Mouse (Mus musculus): ENCODE results near the gene Ripor3. TPM values are rescaled to one million over a fixed set of nuclear protein-coding genes. Genes with fewer than 3 reads are reported as not detected.

Gene Ripor3
- polyA plus RNA-seq, 1 experiment from 2014 or later, result 0.13 TPM

DNA sequence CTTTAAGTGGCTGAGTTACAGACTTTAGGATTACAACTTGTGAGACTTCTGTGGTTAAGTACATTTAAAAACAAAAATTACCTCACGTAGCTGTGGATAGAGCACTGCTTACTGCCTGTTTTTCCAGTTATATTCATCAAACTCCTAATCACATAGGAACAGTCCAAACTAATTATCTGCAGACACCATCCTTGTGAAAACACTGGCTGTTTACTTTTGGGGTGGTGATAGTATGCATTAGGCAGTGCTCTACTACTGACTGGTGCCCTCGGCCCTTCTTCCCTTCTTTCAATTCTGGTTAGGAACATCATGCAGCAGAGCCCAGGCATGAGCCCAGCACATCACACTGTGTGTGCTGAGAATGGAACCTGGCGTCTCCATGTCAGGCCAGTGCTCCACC, 63.2 kb downstream of the Ripor3 start:
- 94% methylated on average over 3 of the region's 3 CpGs for WGBS
- H3K4me3 ChIP-seq (replicated peaks; ENCODE audit: low read length), result no peak overlapping the region
- no peaks in the 10 kb centered on the region for H3K9me3 ChIP-seq (ENCODE audit: control insufficient read depth, low read length)
- H3K27ac ChIP-seq, result no peak overlapping the region
- ATAC-seq (ENCODE audit: low FRiP score) (no peak), DNase-seq (ENCODE audit: low spot score) (no peak)
- peaks cover 36% of the 10 kb centered on the region for H3K4me1 ChIP-seq (replicated peaks; ENCODE audit: control insufficient read depth, insufficient read depth, low read length)
- H3K27me3 ChIP-seq (ENCODE audit: control insufficient read depth, insufficient read depth, low read length), result no peaks in the 10 kb centered on the region
- no peak overlapping the region for H3K4me2 ChIP-seq (replicated peaks)
- no peaks in the 10 kb centered on the region for H3K36me3 ChIP-seq (replicated peaks; ENCODE audit: control insufficient read depth, insufficient read depth)
- no peak overlapping the region for H3K9ac ChIP-seq

DNA sequence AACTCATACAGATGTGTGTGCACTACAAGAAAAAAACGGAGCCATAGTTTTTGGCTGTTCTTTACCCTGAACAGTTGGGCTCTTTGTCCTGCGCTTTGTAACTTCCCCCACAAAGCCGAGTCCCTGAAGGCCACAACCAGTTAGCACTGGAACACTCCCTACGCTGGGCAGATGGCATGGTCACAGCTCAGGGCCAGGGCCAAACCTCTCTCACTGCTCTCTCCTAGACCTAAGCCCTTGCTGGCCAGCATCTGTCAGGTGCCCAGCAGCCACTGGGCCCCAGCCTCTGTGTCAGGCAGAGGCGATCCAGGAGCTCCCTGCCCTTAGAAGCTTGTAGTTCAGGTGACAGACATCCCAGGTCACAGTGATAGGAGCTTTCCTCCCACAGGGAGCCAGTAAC, 65.0 kb downstream of the Ripor3 start:
- Histone ChIP-seq H3K4me3 (replicated peaks; ENCODE audit: low read length) (no peak overlapping the region), H3K27me3 (ENCODE audit: control insufficient read depth, insufficient read depth, low read length) (no peaks in the 10 kb centered on the region), H3K9me3 (ENCODE audit: control insufficient read depth, low read length) (no peaks in the 10 kb centered on the region), H3K9ac (no peak overlapping the region), H3K36me3 (replicated peaks; ENCODE audit: control insufficient read depth, insufficient read depth) (no peaks in the 10 kb centered on the region), H3K4me1 (replicated peaks; ENCODE audit: control insufficient read depth, insufficient read depth, low read length) (peaks cover 52% of the 10 kb centered on the region), H3K27ac (no peak overlapping the region), H3K4me2 (replicated peaks) (no peak overlapping the region)
- ATAC-seq (ENCODE audit: low FRiP score), result no peak
- DNase-seq (ENCODE audit: low spot score), result no peak
- WGBS, result 80% methylated on average over 5 of the region's 5 CpGs

DNA sequence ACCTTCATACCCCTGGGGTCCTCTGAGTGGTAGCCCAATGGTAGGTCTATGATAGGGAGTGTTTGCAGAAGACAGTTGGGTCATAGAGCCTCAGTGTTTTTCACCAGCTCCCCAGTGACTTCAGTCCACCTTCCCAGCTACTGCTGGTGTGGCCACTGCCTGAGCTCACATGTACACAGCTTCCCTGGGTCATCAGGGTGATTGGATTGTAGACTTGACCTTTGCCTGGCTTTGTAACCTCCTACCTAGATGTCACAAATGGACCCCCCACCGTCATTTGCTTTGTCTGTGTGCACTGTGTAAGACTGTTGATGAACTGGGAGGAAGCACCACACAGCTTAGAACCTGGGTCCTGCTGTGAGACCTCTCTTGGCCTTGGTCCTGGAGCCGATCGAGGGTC, 66.2 kb downstream of the Ripor3 start:
- Histone ChIP-seq H3K27ac (no peak overlapping the region), H3K27me3 (ENCODE audit: control insufficient read depth, insufficient read depth, low read length) (no peaks in the 10 kb centered on the region), H3K4me2 (replicated peaks) (no peak overlapping the region), H3K9me3 (ENCODE audit: control insufficient read depth, low read length) (no peaks in the 10 kb centered on the region), H3K4me1 (replicated peaks; ENCODE audit: control insufficient read depth, insufficient read depth, low read length) (peaks cover 62% of the 10 kb centered on the region), H3K9ac (no peak overlapping the region), H3K4me3 (replicated peaks; ENCODE audit: low read length) (no peak overlapping the region), H3K36me3 (replicated peaks; ENCODE audit: control insufficient read depth, insufficient read depth) (no peaks in the 10 kb centered on the region)
- DNase-seq (ENCODE audit: low spot score), result no peak
- no peak for ATAC-seq (ENCODE audit: low FRiP score)
- 69% methylated on average over 3 of the region's 3 CpGs for WGBS

DNA sequence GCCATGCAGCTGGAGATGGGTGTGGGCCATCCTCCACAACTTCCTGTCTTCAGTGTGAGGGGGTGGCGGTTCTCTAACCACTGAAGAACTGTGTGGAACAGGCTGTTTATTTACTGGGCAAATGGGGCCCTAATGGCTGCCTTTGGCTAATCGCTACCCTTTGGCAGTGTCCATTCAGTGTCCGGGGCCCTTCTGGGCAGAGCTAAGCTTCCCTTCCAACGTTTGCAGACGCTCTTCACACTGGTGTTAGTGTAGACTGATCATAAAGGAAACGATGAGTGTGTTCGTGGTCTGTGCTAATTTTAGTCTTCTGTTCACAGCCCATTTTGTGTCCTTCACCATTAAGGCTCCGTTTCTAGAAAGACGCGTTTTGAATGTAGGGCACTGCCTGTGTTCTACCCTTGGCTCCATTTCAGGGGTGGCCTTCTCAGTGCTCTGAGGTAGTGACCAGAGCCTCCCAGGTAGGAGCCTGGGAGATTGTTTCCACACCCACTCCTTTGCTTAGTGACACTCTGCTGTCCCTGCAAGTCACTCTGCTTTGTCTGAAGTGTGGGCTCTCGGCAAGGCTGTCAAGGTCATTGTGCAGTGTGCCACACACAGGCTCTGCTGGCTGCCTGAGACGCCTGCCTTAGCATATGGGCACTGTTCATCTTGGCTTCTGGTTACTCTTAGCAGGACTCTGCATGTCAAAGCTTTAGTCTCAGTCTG, 67.3 kb downstream of the Ripor3 start:
- Histone ChIP-seq H3K4me2 (replicated peaks) (0 out of 2 replicates have a peak overlapping the region, but pooled peaks have one; percentile 6), H3K4me1 (replicated peaks; ENCODE audit: control insufficient read depth, insufficient read depth, low read length) (peaks cover 64% of the 10 kb centered on the region), H3K9ac (no peak overlapping the region), H3K36me3 (replicated peaks; ENCODE audit: control insufficient read depth, insufficient read depth) (no peaks in the 10 kb centered on the region), H3K9me3 (ENCODE audit: control insufficient read depth, low read length) (no peaks in the 10 kb centered on the region), H3K27ac (peak overlapping the region; percentile 63), H3K4me3 (replicated peaks; ENCODE audit: low read length) (no peak overlapping the region), H3K27me3 (ENCODE audit: control insufficient read depth, insufficient read depth, low read length) (no peaks in the 10 kb centered on the region)
- ATAC-seq (ENCODE audit: low FRiP score) (no peak), DNase-seq (ENCODE audit: low spot score) (no peak)
- WGBS, result 65% methylated on average over 12 of the region's 12 CpGs

DNA sequence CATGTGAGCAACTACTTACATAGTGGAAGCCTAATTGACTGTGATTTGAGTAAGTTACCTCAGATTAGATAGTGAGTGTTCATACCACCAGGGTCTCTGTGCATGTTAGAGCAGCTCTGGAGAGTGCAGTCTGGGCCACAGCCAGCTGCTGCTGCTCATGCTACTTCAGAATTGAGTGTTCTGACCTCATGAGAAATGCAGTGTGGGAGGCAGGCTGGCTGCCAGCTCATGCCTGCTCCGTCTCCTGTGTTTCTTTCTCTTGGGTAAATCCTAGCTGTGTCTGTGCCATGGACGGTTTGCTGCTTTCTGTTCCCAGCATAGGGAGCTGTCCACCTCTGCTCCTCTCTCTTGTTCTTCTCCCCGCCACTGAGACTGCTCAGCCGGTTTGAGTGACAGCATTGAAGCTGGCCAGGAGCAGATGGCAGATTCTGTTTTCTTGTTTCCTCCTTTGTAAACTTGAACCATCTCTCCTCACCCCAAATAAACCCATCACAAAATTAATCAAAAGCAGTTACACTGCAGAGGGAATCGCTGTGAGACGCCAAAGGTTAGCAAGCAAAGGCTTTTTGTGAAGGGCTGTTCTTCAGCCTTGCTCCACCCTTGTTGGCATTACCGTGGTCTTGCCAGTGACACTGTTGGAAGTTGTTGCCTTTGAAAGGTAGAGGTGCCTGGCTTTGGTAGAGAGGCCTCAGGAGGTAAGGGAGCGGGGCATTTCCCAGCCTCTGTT, 68.1 kb downstream of the Ripor3 start:
- WGBS, result 26% methylated on average over 8 of the region's 8 CpGs
- H3K4me1 ChIP-seq (replicated peaks; ENCODE audit: control insufficient read depth, insufficient read depth, low read length), result peaks cover 61% of the 10 kb centered on the region
- no peak overlapping the region for H3K9ac ChIP-seq
- no peaks in the 10 kb centered on the region for H3K27me3 ChIP-seq (ENCODE audit: control insufficient read depth, insufficient read depth, low read length)
- no peak overlapping the region for H3K4me3 ChIP-seq (replicated peaks; ENCODE audit: low read length)
- peak overlapping the region; percentile 63 for H3K27ac ChIP-seq
- H3K9me3 ChIP-seq (ENCODE audit: control insufficient read depth, low read length), result no peaks in the 10 kb centered on the region
- peak; percentile 63 for DNase-seq (ENCODE audit: low spot score)
- no peaks in the 10 kb centered on the region for H3K36me3 ChIP-seq (replicated peaks; ENCODE audit: control insufficient read depth, insufficient read depth)
- ATAC-seq (ENCODE audit: low FRiP score), result peak; percentile 67; the same call in 1 of the 2 replicates
- 0 out of 2 replicates have a peak overlapping the region, but pooled peaks have one; percentile 6 for H3K4me2 ChIP-seq (replicated peaks)

DNA sequence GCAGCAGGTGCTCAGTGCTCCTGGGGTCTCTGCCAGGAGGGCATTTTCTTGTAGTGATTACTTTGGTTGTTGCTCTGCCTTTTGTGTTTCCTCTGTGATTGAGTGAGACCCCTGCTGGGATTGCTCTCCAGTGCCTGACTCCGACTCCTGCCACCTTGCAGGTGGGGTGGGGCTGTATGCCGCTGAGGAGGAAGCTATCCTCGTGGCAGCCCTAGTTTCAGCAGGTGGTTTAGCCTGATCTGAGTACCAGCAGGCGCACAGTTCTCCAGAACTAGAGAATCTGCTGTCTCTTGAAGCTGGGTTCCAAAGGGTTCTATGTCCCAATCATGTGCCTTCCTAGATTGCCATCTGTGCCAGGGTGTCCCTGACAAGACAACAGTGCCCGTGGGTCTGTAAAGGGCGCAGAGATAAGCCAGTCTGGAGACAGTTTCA, 68.7 kb downstream of the Ripor3 start:
- Histone ChIP-seq H3K4me2 (replicated peaks) (no peak overlapping the region), H3K27ac (peak overlapping the region; percentile 63), H3K9me3 (ENCODE audit: control insufficient read depth, low read length) (no peaks in the 10 kb centered on the region), H3K9ac (no peak overlapping the region), H3K4me1 (replicated peaks; ENCODE audit: control insufficient read depth, insufficient read depth, low read length) (peaks cover 61% of the 10 kb centered on the region), H3K27me3 (ENCODE audit: control insufficient read depth, insufficient read depth, low read length) (no peaks in the 10 kb centered on the region), H3K4me3 (replicated peaks; ENCODE audit: low read length) (no peak overlapping the region), H3K36me3 (replicated peaks; ENCODE audit: control insufficient read depth, insufficient read depth) (no peaks in the 10 kb centered on the region)
- DNase-seq (ENCODE audit: low spot score) (no peak), ATAC-seq (ENCODE audit: low FRiP score) (0 out of 2 replicates have a peak, but pooled peaks have one; percentile 5)
- WGBS, result 38% methylated on average over 6 of the region's 6 CpGs

DNA sequence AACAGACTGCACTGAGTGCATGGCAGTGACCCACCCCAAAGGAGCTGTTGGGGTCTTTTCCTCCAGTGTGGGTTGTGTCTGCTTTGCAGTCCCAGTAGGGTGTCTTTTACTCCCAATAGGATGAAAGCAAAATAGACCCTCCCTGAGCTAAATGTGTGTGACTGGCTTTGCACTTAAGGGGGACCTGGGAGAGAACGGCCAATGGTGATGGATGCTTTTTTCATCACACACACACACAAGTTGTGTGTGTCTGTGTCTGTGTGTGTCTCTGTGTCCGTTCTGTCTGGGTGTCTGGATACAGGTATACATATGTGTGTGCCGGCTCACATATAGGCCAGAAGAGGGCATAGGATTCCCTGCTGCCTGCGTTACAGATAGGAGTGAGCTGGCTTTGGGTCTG, 69.1 kb downstream of the Ripor3 start:
- H3K9ac ChIP-seq, result no peak overlapping the region
- 50% methylated on average over 4 of the region's 4 CpGs for WGBS

DNA sequence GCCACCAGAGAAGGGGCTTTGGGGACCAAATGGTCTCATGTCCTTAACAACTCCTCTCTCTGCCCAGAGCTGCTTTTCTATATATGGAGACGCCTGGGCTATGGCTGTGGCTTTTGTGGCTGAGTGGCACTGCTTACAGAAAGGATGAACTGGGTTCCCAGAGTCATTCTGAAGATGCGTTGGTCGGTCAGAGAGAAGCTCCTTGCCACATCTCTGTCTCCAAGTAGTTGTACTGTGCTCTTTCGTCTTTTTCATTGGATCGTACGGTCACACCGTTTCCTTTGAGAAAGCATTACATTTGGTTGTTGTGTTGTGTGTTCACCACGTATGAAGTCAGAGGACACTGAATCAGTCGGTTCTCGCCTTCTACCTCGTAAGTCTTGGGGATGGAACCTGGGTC, 69.8 kb downstream of the Ripor3 start:
- ATAC-seq (ENCODE audit: low FRiP score) (no peak), DNase-seq (ENCODE audit: low spot score) (no peak)
- Histone ChIP-seq H3K9me3 (ENCODE audit: control insufficient read depth, low read length) (no peaks in the 10 kb centered on the region), H3K4me2 (replicated peaks) (no peak overlapping the region), H3K36me3 (replicated peaks; ENCODE audit: control insufficient read depth, insufficient read depth) (no peaks in the 10 kb centered on the region), H3K4me1 (replicated peaks; ENCODE audit: control insufficient read depth, insufficient read depth, low read length) (peaks cover 71% of the 10 kb centered on the region), H3K27me3 (ENCODE audit: control insufficient read depth, insufficient read depth, low read length) (no peaks in the 10 kb centered on the region), H3K9ac (no peak overlapping the region), H3K4me3 (replicated peaks; ENCODE audit: low read length) (no peak overlapping the region), H3K27ac (no peak overlapping the region)
- 92% methylated on average over 11 of the region's 11 CpGs for WGBS

More for the DNA sequence above, 69.1 kb downstream of the Ripor3 start:
- H3K9me3 ChIP-seq (ENCODE audit: control insufficient read depth, low read length), result no peaks in the 10 kb centered on the region
- peaks cover 65% of the 10 kb centered on the region for H3K4me1 ChIP-seq (replicated peaks; ENCODE audit: control insufficient read depth, insufficient read depth, low read length)
- no peak for DNase-seq (ENCODE audit: low spot score)
- H3K27me3 ChIP-seq (ENCODE audit: control insufficient read depth, insufficient read depth, low read length), result no peaks in the 10 kb centered on the region
- no peaks in the 10 kb centered on the region for H3K36me3 ChIP-seq (replicated peaks; ENCODE audit: control insufficient read depth, insufficient read depth)
- no peak overlapping the region for H3K4me2 ChIP-seq (replicated peaks)
- no peak overlapping the region for H3K4me3 ChIP-seq (replicated peaks; ENCODE audit: low read length)
- ATAC-seq (ENCODE audit: low FRiP score), result no peak
- H3K27ac ChIP-seq, result peak overlapping the region; percentile 63; the same call in 1 of the 2 replicates

DNA sequence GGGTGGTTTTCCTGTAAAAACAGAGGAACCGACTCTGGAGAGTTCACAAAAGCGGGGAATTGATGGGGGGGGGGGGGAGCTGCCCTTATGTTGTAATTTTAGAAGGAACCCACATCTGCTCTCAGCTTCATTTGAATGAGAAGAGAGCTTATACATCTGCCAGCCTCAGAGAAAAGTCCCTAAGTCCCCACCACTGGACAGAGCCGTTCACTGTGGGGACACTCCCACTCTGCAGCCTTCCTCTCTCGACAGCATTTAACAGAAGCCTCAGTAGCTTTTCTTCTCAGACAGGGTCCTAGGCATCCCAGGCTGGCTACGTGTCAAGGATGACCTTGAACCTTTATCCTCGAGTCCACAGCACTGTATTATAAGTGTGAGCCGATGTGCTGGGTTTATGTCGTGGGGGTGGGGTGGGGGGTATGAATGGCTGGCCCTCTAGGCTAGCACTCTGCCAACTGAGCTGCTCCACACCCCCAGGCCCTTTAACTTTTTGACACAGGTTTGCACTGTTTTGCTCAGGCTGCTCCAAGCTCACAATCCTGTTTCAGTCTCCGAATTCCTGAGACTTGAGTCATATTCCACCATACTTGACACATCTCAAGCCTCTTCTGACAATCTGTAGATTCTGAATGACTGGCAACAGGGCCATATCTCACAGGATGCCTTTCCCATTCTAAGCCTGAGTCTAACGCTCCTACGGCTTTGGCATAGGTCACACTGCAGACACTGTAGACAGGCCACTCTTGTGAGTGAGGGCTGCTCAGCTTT, 70.6 kb downstream of the Ripor3 start:
- Histone ChIP-seq H3K9me3 (ENCODE audit: control insufficient read depth, low read length) (no peaks in the 10 kb centered on the region), H3K27me3 (ENCODE audit: control insufficient read depth, insufficient read depth, low read length) (no peaks in the 10 kb centered on the region), H3K4me3 (replicated peaks; ENCODE audit: low read length) (no peak overlapping the region), H3K36me3 (replicated peaks; ENCODE audit: control insufficient read depth, insufficient read depth) (no peaks in the 10 kb centered on the region), H3K9ac (no peak overlapping the region), H3K4me2 (replicated peaks) (no peak overlapping the region), H3K4me1 (replicated peaks; ENCODE audit: control insufficient read depth, insufficient read depth, low read length) (peaks cover 77% of the 10 kb centered on the region), H3K27ac (no peak overlapping the region)
- WGBS, result 66% methylated on average over 11 of the region's 11 CpGs
- no peak for ATAC-seq (ENCODE audit: low FRiP score)
- no peak for DNase-seq (ENCODE audit: low spot score)
